Mouse (Mus musculus): ENCODE results near the gene Spn.

The Spn gene

DNA sequence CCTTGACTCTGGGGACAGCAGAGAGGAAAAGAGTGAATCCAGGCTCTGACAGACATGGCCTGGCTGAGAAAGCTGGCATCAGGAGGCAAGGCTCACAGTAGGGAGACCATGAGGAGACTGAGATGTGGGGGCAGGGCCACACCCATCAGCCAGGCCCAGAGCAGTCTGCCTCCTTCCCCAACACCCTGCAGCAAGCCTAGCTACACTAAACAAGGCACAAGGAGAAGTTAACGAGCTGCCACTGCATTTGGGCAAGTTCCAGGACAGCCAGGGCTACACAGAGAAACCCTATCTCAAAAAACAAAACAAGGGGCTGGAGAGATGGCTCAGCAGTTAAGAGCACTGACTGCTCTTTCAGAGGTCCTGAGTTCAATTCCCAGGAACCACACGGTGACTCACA is 4.6 kb upstream of the Spn start:
- in situ Hi-C loops (cut with MboI, MseI), result no loop called here

DNA sequence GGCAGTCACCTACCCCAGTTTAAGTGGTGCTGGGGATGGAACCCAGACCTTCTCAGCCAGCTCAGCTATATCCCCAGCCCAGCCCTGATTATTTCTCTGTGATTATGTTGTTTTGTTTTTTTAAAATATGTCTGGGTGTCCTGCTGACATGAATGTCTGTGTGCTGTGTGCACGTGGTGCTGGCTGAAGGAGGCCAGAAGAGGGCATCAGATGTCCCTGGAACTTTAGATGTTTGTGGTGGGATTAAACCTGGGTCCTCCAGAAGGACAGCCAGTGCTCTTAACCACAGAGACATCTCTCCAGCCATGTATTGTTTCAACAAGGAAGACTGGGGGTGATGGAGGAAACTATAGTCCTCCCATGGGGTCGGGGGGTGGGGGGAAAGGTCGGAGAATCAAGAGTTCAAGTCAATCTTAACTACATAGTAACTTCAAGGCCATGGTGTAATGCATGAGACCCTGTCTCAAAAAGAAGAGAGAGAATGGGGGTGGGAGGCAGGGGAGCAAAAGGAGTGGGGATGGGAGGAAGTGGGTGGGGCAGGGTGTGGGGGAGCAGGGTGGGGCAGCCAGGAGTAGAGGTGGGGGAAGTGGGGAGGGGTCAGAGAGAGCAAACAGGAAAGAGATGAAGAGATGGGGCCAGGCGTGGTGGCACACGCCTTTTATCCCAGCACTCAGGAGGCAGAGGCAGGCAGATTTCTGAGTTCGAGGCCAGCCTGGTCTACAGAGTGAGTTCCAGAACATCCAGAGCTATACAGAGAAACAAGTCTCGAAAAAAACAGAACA is 3.2 kb upstream of the Spn start:
- in situ Hi-C loops (cut with MboI, MseI), result no loop called here

DNA sequence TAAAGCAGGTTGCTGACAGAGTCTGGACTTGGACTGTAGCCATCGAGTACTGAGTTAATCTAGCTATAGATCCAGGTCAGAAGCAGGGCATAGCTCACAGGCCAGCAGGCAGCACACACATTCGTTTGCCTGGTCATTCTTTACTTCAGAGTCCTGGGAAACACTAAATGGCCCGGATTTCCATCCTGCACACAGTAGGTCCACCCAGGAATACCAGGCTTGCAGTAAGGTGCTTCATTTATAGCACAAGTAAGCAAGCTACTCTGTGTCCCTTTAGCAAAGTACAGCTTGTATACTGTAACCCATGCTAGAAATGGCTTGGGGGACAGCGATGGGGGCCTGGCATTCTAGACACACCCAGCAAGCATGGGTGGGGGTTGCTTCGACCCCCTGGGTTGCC is 1.9 kb upstream of the Spn start:
- in situ Hi-C loops (cut with MboI, MseI), result loop anchor here (5.0 kb wide), 1 partner anchor 43 kb away; no protein-coding TSS in a partner anchor

DNA sequence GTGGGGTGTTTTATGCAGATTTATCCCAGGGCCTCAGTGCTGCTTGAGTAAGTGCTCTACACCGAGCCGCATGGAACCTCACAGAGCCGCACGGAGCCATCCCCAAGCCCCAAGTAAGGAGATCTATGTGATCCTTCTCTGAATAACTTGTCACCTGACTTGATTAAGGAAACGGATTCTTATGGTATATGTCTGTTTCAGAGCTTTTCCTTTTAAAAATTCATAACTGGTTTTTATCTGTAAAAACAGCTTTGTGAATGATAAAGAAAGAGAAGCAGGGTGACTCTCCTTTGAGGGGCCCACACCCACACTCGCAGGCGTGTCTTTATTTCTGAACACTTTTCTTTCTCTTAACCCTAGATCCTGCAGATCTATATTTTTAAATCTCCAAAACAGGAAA is 1.5 kb upstream of the Spn start:
- in situ Hi-C loops (cut with MboI, MseI), result loop anchor here (5.0 kb wide), 1 partner anchor 43 kb away; no protein-coding TSS in a partner anchor

DNA sequence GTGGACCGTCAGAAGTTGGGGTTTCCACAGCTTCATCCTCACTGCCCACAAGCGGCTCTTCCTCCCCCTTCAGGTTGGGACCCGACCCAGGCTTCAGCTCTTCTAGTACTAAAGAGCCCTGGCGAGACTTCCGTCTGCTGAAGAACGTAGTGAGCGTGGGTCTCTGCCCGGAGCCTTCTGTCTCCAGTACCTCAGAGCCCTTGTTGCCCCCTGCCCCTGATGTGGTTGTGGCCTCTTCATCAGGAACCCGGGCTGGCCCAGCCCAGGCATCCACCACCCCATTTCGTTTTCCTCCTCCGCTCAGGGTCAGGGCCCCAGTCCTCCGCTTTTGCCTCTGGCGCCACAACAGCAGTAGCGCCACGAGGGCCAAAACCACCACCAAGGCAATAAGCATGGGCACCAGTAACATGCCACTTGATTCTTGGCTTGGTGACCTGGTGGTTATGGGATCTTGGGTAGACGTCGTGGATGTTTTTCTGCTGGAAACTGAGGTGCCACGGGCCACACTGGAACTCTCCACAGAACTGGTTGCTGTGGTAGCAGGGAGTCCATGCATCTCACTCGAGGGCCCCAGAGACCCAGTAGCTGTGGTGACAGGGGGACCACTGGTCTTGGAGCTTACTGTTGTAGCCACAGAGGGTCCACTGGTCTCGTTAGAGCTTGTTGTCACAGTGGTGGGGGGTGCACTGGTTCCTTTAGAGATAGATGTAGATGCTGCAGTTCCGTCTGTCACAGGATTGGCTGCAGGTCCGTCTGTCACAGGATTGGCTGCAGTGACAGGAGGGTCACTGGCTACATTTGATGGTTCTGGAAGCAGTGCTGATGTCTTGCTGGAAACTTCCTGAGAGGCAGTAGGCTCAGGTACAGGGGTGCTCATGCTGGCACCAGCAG is 1.2 kb downstream of the Spn start:
- in situ Hi-C loops (cut with MboI, MseI), result loop anchor here (5.0 kb wide), 1 partner anchor 46 kb away; no protein-coding TSS in a partner anchor

DNA sequence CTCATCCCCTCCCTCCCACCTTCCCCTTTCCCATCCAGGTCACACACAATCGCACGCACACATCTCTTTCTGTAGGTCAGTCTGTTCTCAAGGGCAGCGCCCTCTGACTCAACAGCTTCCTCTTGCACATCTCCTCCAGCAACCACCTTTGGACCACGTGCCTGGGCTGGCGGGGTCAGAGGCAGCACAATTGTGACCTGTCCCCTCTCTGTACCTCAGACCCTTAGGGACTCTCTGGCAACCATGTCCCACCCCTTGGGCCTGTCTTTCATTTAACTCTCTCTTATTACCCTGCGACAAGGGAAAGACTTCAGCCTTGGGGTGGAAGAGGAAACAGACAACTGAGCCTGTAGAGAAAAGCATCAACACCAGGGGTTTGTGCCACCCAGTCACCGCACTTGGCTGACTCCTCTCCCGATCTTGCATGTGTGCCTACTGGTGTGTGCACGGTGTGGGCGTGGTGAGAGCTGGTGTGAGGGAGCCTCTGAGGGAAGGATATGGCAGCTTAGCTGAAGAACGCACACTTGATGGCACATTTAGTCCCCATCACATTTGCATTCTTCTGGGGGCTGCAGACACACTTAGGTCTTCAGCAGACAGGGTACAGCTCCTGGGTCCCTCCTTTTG is 2.7 kb downstream of the Spn start:
- in situ Hi-C loops (cut with MboI, MseI), result loop anchor here (5.0 kb wide), 1 partner anchor 47 kb away; no protein-coding TSS in a partner anchor

DNA sequence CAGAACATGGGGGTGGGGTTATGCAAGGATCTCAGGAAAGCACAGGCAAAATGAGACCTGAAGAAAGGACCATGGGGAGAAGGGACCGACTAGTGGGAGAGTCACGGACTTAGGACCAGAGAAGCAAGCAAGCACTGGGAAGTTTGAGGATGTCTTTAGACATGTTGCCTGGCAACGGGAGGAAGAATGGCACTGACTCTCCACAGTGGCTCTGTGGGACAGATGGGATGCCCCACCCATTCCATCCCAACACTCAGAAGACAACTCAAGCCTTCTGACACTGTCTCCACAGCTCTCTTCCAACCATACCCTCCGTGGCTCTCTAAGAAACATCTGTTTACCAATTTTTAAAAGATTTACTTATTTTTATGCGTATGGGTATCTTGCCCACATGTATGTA is 4.5 kb downstream of the Spn start:
- in situ Hi-C loops (cut with MboI, MseI), result no loop called here

DNA sequence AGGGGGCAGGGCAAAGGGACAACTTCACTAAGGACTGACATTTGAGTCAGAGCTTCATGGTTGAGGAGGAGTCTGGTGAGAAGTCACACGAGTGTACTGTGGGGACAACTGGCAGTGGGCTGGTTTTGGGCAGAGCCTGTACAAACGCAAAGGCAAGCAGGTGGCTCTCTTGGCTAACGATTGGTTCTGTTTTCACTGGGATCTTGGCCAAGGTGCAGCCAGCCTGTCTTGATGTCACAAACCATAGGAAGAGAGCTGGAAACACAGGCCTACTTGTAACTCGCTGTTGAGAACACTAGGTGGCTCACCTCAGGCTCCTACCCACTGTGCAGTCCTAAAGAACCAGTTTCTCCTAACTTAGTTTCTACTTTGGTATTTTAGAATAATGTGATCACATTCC is 8.0 kb downstream of the Spn start:
- in situ Hi-C loops (cut with MboI, MseI), result no loop called here

DNA sequence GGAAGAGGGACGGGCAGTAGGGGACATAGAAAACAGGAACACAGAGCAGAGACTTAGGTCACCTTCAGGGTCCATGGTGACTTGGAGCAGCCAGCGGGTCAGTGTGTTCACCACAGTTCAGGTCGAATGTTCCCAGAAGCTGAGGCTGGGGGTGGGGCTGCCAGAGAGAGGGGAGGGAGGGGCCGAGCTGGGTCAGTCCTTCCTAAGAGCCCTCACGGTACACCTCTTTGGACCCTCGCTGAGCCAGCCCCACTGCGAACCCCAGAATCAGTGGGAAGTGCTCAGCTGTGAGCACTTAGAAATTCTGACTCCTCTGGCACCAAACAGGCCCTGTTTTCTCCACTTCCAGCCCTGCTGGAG is 15.7 kb downstream of the Spn start, which contains the start of gene Qprt:
Gene Qprt (minus strand): TSS at position 316 of the 360 bp plus-strand sequence.
- in situ Hi-C loops (cut with MboI, MseI), result no loop called here

DNA sequence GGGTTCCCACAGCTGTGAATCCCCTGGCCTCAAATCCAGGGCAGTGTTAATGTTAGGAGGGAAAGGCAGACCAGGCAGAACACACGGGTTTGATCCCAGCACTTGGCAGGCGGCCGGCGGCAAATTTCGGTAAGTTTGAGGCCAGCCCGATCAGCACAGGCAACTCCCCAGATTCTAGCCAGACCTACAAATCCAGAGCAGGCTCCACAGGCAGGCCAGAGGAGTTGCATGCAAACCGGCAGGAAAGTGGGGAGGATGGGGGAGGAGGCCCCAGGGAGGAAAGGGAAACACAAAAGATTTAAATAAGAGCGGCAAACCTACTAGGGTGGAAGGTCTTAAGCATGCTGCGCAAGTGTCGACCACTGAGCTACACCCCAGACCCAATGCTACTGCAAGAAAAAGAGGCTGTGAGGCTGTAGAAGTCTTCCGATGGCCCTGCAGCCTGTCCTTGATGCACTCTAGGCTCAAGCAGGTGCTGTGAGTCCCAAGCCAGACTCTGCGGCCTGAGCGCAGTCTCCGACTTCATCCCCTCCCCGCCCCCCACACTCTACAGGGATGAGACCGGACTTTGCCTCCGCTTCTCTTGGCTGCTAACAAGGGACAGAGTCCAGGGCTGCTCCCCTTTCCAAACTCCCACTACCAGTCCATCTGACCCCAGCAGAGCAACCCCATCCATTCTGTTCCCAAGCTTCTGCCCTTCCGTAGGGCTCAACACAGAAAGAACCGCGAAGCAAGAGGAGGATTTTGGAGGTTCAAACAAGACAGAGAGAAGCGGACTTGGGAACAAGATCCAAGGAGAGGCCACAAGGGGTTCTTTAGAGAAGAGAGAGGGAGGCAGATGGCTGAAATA is 16.3 kb downstream of the Spn start:
- in situ Hi-C loops (cut with MboI, MseI), result no loop called here

DNA sequence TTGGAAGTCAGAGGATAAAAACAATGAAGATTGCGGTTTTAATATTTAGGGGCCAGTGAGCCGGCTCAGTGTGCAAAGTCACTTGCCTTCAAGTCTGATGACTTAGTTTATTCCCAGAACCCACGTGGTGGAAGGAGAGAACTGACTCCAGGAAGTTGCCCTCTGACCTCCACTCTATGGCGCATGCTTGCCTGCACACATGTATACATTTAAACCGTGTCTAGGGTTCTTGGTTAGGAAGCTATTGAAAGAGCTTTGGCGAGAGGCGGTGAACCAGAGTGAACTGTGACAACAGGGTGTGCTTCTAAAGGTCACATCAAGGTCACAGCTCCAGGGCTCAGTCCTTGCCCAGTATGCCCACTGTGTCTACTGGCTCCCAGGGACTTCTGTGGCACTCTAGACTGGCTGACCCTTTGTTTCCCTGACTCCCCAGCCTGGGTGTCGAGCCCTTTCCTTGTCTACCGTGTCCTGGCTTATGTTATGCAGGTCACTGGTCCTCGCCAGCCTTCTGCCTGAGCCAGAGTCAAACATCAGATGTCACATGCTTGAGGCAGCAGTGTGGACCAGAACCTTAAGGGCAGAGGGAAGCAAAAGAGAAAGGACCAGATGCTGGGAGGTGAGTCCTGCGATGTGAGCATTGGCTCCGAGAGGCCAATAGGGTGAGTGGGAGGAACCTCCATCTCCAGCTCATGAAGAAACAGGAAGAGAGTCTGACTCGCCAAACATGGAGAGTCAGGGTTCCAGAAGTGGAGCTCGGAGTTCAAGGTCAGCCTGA is 18.8 kb downstream of the Spn start:
- in situ Hi-C loops (cut with MboI, MseI), result no loop called here

DNA sequence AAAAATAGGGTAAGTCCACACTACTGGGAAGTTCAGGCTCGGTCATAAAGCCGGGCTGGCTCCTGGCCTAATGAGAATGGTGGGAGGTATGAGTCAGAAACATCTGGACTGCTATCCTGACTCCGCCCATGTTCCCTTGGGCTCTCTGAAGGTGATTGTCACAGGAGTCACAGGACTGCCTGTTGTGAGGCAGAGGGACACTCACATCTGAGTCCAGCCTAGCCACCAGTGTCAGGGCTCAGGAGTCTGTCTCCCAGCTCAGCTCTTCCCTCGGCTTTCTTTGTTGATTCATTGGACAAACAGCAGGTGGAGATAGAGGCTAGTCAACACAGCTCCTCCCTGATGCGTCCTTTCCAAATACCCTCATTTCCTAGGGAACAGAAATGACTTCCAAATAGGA is 19.7 kb downstream of the Spn start:
- in situ Hi-C loops (cut with MboI, MseI), result no loop called here

DNA sequence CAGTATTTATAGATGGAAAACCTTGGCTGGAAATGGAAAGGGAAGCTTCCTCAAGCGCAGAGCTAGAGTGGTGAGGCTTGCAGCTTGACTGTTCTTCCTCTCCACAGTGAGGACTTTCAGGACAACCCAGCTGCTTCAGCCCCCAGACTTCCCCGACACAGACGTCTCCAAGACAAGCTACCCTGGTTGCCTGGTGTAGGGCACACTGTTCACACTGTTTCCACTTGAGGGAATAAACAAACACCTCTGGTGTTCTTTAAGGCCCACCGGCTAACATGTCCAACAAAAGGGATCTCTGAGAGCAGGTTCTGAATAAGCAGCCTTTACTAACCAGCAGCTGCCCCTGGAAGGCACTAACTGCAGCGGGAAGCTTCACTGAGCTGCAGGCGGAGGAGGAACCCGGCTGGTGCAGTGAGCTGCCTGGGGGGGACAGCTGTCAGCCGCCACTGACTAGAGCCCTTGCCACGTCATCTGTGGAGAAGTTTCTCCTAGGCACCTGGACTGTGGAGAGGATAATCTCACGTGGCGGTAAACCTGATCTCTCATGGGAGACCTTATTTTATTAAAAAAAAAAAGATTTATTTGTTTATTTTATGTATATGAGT is 21.2 kb downstream of the Spn start:
- in situ Hi-C loops (cut with MboI, MseI), result no loop called here

DNA sequence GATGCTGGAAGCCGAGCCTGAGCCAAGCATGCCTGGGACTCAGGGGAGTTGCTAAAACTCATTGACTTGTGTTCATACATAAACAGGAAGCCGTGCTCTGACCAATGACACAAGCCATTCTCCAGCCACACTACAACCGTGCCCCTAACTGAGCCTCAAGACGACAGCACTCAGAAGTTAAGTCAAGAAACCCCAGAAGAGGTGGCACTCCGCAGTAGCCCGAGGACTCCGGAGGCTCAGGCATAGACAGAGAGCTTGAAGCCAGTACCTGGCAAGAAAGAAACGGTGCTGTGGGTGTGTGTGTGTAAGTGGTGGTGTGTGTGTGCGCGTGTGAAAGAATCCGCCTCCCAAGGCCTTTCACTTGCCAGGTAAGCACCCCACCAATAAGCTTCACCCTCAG is 22.7 kb downstream of the Spn start:
- in situ Hi-C loops (cut with MboI, MseI), result no loop called here

DNA sequence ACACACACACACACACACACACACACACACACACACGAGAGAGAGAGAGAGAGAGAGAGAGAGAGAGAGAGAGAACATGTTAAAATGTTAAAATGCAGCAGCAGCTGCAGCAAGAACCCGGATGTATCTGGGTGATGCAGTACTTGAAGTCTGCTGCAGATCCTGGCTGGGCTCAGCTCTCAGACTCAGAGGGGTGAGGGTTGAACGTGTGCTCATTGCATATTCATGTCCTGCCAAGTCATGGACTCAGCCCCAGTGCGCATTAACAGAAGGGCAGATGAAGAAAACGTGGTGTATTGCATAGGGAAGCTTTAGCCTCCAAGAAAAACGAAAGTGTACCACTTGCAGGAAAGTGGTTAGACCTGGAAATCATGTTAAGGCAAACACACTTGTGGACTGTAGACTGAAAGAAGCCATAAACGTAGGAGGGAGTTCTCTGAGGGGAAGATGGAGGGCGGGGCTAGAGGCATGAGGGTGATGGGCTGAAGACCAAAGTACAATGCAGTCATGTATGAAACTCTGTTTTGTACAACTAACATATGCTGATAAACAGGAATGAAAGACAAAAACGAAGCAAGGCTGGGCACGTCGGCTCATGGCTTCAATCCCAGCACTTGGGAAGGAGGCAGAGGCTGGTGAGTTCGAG is 23.9 kb downstream of the Spn start:
- in situ Hi-C loops (cut with MboI, MseI), result no loop called here

DNA sequence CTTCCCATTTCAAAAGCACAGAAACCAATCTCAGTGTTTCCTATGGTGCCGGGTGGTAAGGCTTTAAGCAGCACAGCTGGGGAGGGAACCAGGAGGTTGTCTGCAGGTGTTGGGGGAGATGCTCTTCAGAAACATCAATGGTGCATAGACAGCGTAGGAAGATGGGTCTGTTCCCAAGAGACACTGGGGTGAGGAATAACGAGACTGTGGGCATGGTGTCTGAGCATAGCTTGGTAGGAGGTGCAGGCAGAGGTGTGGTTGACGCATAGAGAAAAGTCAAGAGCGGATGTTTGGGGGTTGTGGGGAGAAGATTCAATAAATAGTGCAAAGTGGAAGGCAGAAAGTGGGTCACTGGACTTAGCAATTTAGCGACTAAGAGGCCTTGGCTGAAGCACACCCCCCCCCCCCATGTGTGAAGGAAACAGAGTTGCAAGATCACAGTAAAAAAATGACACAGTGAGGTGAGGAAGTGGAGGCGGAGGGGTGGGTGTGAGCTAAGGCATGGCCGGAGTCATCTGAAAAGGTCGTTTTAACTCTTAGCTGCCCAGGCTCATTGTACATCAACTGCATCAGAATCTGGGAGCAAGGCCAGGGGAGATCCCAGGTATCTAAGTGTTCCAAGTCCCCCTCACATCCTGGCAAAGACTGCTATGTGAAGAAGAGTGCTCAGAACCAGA is 24.6 kb downstream of the Spn start:
- in situ Hi-C loops (cut with MboI, MseI), result no loop called here

DNA sequence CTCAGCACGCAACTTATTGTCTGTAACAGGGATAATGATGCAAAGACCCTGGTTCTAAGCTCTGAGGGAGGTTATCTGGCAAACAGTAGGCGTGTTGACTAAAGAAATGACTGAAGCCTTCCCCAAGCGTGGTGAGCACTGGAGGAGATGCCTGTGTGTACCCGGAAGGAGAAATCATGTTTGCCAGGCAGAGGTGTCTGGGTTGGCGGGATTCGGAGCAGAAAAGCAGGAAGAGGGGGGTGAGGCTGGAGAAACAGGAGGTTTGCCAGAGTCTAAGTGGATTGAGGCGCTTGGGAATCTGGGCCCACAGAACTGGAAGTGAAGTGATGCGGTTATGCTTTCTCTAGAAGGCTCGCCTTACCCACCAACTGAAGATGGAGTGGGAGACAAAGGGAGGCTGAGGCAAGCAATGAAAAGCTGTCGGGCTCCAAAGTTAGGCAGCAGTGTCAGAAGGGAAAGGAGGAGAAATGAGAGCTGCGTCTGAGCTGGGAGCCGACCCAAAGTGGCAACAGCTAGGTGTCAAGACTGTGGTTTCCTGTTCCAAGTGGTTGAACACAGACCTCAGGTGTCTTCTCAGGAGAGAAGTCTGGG is 25.3 kb downstream of the Spn start:
- in situ Hi-C loops (cut with MboI, MseI), result no loop called here

DNA sequence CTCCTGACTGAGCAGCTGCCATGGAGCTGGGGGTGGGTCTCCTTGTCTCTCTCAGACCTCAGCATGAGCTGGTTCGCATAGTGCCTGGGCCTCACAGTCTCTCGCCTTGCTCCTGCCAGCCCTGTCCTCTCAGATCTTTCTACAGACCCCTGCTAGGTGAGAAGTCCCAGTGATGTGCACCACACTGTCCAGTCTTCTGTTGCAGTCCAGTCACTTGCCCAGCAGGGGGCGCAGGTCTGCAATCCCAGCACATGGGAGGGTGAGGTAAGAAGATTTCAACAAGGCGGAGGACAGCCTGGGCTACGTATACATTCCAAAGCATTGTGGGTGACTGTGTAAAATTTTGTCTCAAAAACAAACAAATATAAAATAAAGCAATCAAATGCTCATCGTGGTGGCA is 26.2 kb downstream of the Spn start:
- in situ Hi-C loops (cut with MboI, MseI), result no loop called here

All from regulatory T cell (primary cell).